Mouse (Mus musculus) heart, postnatal 36 days (tissue): ENCODE data around the gene Depp1. TPM values are rescaled to one million over a fixed set of nuclear protein-coding genes. Genes with fewer than 3 reads are reported as not detected.
"Not testable (repeated sequence)": the region's sequence is repeated elsewhere in the genome, so short reads cannot be mapped to it uniquely, and the experiment has no call there.

Experiments
- DNase-seq, 2 experiments: peaks; one replicate each; pipeline ENCODE4 v3.0.0; 2021 to 2022
- intact Hi-C: fragments of 180-260 bp; cut with DNase I; formaldehyde crosslinking; loops from one replicate; pipeline ENCODE4 v1.15.1; 2025
- total RNA-seq, 2 experiments: library from RNA; stranded (reverse); gene quantifications; 2 replicates each; pipeline ENCODE4 v1.2.3; 2021

Gene Depp1
- total RNA-seq, result 10 to 100 TPM; 60.4 to 63.7 TPM

DNA sequence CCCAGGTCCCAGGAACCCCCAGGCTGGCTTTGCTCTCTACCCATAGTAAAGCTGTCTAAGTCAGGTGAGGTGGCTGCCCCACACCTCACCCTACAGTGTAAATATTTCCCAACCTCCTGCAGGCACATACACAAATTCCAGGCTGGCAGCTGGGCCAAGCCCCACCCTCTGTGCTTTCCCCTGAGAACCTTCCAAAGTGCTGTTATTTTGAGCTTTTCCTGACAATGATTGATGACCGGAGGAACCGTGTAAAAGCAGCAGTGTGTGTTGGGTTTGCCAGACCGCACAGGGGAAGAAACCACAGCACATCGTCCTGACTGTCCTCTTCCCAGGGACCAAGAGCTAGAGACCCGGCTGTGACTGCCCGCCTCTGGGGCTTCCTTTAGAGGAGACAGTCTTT, at the start of gene Depp1:
TSS of gene Depp1 (plus strand) at position 204 of the 400 bp plus-strand sequence.
- peak; percentile 78 to 79 for DNase-seq
- intact Hi-C loops, result loop anchor here (5.0 kb wide), 3 partner anchors 33 to 1177 kb away; no protein-coding TSS in a partner anchor

DNA sequence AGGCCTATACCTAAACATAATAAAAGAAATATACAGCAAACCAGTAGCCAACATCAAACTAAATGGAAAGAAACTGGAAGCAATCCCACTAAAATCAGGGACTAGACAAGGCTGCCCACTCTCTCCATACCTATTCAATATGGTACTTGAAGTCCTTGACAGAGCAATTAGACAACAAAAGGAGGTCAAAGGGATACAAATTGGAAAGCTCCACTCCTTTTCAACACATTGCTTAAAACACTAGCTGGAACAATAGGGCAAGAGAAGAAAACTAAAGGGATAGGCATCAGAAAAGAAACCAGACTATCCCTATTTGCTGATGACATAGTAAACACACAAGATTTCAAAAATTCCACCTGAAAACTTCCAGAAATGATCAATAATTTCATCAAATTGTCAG, 49.4 kb upstream of the Depp1 start:
- DNase-seq, intact Hi-C loops: not testable (repeated sequence)

DNA sequence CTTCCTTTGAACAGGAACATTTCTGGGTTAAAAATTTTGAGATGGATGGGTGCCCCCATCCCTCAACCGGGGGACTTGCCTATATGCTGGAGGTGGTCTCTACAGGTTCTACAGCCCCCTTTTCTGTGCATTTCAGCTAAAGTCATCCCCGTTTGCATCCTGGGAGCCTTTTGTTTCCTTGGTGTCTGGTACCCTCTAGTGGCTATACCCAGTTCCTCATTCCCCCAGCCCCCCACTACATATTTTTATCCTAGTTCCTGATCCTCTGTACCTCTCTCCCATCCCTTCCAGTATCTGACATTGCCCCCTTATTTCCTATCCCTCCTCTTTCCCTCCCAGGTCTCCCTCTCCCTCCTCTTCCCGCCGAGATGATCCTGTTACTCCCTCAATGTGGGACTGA, 43.2 kb upstream of the Depp1 start:
- DNase-seq, result no peak
- intact Hi-C loops, result no loop called here

DNA sequence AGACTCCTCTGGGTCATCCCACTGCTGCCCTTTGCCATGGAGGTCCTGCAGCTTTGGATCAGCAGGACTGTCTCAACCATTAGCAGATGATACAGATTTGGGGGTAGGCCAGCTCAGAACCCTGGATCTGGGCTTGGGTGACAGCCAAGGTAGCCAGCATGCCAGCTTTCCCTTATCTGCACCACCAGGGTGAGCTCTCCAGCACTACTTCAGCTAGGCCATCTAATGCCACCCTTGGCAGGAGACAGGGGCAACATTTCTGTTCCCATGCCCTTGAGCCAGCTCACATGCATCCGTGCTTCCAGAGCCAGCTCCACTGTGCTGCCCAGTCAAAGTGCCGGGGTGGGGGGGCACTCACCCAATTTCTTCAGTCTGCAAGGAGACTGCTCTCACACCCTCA, 34.7 kb upstream of the Depp1 start:
- peak in 1 of 2 experiments; percentile 51 for DNase-seq
- intact Hi-C loops, result loop anchor here (5.0 kb wide), 1 partner anchor 37 kb away; the partner anchor contains the start of gene Depp1

DNA sequence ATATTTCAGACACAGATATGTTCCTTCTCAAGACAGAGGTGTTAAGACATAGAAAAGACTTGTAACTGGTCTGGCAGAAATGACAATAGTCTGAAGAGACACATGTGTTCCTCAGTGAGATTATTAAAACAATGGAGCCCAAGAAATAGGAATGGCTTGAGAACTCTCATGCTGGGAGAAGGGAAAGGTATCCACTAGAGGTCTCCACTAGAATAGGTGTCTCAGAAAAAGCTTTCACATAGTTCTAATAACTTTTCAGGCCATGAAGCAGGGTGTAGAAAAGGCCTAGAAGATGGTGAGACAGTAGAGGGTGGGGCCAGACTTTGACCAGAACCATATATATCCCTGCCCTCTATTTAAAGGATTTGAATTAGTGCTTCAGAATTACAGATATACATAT, 32.3 kb upstream of the Depp1 start:
- DNase-seq, result no peak
- intact Hi-C loops, result loop anchor here (1.0 to 5.0 kb wide), 2 partner anchors 34 to 79 kb away; partner anchors contain the start of gene Depp1

DNA sequence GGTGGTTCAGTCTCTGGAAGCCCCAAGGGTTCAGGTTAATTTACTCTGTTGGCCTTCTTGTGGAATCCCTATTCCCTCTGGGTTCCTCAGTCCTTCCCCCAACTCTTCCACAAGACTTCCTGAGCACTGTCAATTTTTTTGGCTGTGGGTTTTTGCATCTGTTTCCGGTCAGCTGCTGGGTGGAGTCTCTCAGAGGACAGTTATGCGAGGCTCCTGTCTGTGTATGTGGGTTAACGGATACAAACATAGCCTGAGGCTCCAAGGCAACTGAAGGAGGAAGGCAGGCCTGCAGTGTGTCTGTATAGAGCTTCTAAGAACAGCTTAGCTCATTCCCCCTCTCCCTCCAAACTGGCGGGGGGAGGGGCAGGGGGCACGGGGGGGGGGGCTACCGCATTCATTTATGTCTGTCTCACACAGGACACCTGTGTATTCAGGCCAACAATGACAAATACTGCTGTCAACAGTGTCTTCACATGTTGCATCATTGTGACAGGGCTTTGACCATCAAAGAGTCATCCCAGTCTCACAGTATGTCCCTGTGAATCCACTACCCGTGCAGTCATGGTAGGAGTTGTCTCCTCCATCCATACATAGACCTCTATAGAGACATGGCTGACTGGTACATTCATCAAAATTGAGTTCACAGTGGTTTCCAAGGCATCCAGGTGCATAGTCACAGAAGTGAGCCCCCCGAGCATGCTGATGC, 28.9 kb upstream of the Depp1 start:
- DNase-seq, result no peak
- intact Hi-C loops, result loop anchor here (5.0 to 10.0 kb wide), 2 partner anchors 41 to 1513 kb away; partner anchors contain the start of gene Csgalnact2

DNA sequence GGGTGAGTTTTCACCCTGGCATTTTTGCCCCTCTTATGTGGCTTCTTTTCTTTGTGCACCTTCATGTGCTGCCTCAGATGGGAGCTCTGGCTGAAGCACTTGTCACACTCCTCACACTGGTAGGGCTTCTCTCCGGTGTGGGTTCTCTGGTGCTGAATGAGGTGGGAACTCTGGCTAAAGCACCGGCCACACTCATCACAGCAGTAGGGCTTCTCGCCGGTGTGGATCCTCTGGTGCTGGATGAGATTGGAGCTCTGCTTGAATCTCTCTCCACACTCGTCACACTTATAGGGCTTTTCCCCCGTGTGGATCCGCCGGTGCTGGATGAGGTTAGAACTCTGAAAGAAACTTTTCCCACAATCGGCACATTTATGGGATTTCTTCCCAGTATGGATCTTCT, 24.0 kb upstream of the Depp1 start:
- intact Hi-C loops, result loop anchor here (10.0 kb wide), 1 partner anchor 1508 kb away; the partner anchor contains the start of gene Csgalnact2
- not testable (repeated sequence) for DNase-seq

DNA sequence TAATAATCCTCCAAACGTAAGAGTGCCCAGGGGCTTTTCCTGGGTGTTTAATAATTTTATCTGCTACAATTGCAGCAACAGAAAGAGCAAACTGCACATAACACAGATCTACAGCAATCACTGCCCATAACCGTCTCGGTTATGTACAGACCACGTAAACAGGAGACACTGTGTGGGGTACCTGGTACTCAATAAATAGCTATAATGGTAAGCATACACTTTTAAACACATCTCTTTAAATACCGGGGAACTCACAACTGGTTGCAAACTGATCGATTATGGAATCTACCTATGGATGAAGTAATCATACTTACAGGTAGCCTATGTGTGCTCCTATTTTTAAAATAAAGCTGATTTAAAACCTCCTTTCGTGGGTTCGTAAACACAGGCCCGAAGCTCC, 22.3 kb upstream of the Depp1 start:
- intact Hi-C loops, result loop anchor here (10.0 kb wide), 1 partner anchor 1507 kb away; the partner anchor contains the start of gene Csgalnact2
- no peak for DNase-seq

DNA sequence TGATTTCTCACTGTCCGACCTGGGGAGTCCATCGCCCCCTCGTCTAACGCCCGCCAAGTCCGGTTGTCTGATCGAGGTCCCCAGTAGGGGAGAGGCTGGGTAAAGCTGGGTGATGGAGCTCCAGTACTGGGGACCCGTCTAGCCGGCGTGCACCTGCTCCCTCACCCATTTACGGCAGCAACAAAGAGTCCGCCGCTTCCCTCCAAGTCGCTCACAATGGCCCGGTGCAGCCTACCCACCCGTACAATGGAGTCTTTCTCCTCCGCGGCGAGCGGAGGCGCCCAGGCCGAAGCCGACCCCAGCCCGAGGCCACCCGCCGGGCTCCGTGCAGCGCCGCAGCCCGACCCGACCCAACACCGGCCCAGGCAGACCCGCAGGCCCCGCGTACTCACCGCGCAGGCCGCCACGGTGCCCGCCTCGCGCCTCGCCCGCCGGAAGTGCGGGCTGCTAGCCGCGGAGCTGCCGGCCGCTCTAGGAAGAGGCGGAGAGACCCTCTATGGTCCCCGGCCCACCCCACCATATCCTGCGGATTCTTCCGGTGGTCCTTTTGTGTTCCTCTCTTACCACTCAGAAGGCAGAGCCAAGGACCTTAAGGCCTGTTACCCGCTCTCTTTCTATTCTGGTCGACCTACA, 21.8 kb upstream of the Depp1 start, which contains the start of gene Zfp422:
TSS of gene Zfp422 (minus strand) at position 461 of the 633 bp plus-strand sequence.
- intact Hi-C loops, result loop anchor here (10.0 kb wide), 1 partner anchor 1506 kb away; the partner anchor contains the start of gene Csgalnact2
- DNase-seq, result peak; percentile 68 to 76

DNA sequence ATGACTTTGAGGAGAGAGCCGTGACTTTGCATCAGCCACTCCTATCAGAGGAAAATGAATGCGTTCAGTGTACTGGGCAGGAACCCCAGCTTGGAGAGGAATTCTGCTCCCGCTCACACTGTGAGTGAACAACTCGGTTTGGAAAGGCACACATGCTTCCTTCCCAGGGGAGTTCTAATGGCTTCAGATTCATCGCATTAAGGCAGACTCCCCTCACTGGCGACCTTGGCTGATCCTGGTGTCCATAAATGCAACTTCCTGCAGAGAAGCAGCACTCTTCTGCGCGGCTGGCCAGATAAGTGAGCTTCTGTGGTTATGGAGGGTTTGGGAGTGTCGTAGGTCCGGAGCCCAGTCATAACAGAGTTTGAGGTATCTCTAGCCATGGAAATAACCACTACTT, 20.6 kb upstream of the Depp1 start:
- intact Hi-C loops, result loop anchor here (5.0 to 10.0 kb wide), 2 partner anchors 68 to 1505 kb away; partner anchors contain the start of gene Csgalnact2
- DNase-seq, result peak in 1 of 2 experiments; percentile 22

DNA sequence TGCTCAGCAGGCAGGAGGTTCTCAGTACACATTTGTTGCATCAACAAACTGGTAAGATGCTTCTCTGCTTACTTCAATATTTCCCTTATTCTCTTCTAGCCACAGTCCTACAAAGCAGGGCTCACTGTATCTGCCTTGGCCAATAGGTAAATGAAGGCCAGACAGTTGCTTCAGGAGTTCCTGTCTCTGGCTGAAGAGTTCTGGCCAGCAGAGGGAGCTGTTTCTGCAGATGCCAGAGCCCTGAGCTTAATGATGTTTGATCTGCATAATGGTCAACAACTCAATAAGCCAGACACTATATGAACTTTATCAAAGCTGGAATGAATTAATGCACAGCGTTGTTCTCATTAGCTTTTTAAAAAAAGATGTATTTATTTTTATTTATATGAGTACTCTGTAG, 18.3 kb upstream of the Depp1 start:
- peak; percentile 85 to 89 for DNase-seq
- intact Hi-C loops, result loop anchor here (5.0 kb wide), 1 partner anchor 65 kb away; no protein-coding TSS in a partner anchor

DNA sequence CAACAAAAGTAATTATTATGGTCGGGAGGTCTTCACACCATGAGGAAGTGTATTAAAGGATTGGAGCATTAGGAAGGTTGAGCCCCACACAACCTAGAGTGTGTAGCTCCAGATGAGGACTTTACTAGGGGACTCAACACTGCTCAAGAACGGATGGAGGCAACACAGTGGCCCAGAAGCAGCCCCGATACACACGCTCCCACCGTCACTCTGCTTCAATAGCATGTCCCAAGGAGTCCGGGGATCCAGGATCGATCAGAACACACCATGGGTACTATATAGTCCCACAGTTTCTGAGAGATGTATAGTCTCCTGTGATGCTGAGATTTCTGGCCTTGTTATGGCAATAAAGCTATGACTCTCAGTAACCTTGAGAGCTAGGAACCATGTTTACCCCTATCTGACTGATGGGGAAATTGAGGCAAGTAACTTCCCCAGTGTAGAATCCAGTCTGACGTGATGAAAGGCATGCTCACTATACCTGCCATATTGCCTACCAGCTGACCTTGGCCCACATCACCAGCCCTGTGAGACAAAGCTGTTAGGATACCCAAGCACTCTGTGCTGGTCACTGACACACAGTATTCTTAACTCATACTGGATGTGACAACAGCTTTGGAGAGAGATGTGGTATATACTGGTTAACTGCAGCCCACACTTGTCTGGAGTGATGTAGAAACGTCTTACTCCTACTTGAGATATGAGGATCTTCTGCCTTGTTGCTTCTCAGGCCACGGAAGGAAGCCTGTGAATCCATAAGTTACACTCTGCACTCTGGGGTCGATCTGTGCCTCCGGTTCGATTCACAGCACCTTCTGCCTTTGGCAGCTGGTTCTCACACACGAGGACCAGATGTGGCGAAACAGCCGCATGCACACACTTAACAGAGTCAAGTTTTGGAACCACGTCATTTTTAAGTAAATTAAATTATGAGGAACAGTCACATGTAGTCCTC, 16.4 kb upstream of the Depp1 start:
- no peak for DNase-seq
- intact Hi-C loops, result loop anchor here (1.0 to 5.0 kb wide), 2 partner anchors 18 to 63 kb away; no protein-coding TSS in a partner anchor

DNA sequence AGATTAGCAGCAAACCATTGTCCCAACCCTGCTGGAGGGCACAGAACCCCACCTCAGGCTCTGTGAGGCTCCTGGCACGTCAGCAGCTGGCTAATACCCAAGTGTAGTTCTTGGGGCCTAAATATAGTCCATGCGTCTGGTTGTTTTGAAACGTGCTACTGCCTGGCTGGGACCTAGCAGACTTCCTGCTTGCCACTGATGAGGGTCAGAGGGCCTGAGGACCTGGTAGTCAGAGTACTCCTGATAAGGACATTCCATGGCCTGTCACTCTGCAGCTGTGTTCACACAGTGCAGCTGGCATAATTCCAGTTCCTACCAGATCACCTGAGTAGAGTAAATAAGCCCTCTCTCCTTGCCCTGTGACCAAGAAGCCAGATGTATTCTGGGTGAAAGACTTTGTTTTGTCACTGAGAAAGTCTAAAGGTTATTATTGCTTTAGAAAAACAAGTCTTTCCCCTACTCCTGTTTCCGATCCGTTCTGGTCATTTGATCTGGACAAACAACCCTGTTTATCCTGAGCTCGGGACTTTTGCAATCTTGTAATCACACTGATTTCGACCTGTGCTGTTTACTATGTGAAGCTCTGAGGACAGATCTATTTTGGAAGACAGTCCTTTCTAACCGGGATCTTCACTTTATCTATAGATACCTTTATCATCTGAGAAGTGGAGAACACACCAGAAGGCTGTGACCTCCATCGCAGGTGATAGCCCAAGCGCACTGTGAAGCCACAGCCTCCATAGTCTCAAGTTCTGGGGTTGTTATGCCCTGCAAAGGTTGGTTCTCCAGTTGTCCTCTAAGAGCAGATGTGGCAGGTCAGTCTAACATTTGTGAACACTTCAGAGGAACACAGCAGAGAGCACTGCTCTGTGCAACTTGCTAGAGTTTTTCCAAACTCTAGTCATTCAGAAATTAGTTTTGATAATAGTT, 14.9 kb upstream of the Depp1 start:
- intact Hi-C loops, result no loop called here
- DNase-seq, result peak; percentile 81 to 83

DNA sequence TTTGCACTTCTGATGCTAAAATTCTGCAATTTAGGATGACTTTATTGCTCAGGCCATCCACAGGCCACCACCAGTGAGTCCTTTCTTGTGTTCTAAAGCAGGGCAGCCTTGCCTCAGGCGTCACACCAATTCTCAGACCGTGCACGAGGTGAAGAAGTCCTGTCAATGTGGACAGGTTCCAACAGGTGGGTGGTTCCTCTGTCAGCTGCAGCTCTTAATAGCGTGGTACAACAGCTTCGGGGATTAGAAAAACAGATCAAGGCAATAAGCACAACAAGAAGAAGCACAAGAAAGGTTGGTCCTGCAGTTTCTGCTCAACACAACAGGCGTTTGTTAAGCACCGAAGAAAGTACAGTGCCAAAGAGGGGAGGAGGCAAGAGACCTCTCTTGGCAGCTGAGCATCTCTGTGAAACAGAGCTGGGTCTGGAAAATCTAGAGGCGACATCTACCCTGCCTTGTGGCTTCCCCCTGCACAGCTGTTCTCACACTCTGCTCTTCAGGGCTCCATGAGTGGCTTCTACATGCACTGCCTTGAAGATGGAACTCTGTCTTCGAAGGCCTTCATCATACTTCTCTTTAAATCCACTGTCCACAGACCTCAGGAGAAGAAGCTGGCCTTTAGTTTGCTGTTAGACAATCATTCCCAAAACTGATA, 13.7 kb upstream of the Depp1 start:
- DNase-seq, result no peak
- intact Hi-C loops, result no loop called here

DNA sequence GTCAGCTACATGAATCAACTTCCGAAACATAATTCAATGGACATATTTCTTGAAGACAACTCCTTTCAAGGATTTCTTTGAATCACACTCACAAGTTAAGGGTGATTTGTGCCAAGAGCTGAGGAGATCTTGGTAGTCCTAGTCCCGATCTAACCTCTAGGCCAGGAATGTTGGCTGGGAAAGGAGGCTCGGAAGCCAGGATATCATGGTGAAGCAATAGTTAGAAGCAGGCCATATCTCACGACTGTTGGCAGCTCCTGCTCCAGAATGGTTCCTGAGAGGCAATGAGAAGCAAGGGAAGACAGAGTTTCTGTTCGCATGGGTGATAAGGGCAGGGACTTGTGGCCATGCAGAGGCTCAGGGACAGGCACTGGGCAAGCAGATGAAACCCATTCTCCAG, 12.9 kb upstream of the Depp1 start:
- intact Hi-C loops, result no loop called here
- no peak for DNase-seq

DNA sequence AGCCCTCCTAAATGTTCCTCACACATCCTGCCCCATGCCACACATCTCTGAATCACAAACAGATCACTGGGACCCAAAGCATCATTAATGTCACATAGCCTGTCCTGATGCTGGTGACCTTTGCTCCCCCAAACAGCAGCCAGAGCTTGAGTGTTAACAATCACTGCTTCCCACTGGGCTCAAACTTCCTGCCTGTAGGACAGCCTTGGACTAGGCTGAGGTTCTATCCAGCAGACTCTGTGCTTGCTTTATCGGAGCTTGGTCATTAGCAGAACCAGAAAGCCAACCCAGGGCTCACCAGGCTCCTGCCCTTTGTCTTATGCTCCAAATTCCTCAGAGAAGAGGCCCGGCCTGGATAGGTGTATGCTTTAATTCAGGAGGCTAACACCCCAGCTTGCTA, 11.5 kb upstream of the Depp1 start:
- intact Hi-C loops, result no loop called here
- DNase-seq, result no peak

DNA sequence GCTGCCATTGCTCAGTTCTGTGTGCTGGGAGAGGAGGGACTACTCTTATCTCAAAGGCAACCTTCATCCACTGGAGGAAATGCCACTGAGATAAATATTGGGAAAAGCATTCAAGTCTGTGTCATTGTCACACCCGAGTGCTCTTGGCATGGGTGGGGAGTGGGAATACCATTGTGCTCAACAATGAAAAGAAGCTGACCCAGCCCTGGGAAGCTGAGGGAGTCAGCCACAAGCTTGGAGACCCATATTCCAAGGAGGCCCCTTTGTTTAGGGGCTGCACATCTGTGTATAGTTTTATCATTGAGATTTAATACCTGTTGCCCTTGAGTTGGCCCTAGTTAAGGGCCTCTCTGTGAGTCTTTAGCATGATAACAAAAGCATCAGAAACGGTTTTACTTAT, 10.7 kb upstream of the Depp1 start:
- intact Hi-C loops, result loop anchor here (10.0 kb wide), 1 partner anchor 1405 kb away; no protein-coding TSS in a partner anchor
- no peak for DNase-seq

DNA sequence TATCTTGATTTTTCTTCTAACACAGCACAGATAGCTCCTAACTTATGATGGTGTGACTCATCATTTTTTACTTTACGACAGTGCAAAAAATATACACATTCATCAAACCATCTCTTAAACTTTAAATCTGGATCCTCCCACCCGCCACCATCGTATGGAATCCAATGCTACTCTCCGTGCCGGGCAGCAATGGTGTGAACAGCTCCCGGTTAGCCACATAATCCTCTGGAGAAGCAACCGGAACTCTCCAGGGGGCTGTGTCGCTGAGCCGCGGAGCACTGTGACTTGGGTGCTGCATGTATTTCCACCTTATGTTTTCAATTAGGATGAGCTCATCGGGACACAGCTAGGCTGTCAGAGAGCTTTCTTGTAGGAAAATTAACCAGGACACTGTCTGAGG, 7.5 kb upstream of the Depp1 start:
- intact Hi-C loops, result loop anchor here (10.0 kb wide), 1 partner anchor 1408 kb away; no protein-coding TSS in a partner anchor
- no peak for DNase-seq
